Comparison of ENCODE assay signal across 12 mouse cellular contexts in the genomic region with DNA sequence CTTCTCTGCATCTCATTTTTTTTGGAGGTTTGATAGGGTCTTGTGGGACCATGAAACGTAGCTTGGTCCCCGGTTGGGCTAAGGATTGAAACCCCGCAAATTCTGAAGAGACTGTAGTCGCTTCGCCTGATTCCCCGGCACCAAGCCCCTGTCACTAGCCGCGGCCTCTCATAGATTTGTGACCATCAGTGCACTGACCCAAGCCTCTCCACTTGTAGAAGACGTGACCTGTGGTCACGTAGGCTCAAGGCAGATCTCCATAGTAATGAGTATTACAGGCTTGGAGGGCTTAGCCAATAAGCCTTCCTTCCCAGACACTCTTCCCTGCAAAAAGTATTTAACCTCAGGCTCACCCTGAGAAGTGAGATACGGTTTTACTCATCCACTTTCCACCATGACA.
DNase-seq lines count a peak whose midpoint lies in the region; ATAC-seq lines count a peak whose summit lies in the region.
"Had no signal": no experiment of that assay in that cellular context is flagged by ENCODE, and none has a peak within 500 bp of the region (broad histone marks: within the 10 kb centered on the region; RNA-seq: fewer than 3 reads in every experiment).

No protein-coding gene starts in this region.

- H3K27ac ChIP-seq in neural tube, embryonic 12.5 days = no peak overlapping the region
- peak overlapping the region; percentile 76 for H3K27ac ChIP-seq in hindbrain, embryonic 12.5 days
- peak overlapping the region; percentile 63 for H3K27ac ChIP-seq in midbrain, embryonic 12.5 days (replicated peaks)
- H3K27ac ChIP-seq in neural tube, embryonic 15.5 days (replicated peaks) = peak overlapping the region; percentile 34; the same call in 1 of the 2 replicates

- no peak overlapping the region for H3K4me3 ChIP-seq in neural tube, embryonic 12.5 days
- no peak overlapping the region for H3K4me3 ChIP-seq in hindbrain, embryonic 12.5 days
- no peak overlapping the region for H3K4me3 ChIP-seq in midbrain, embryonic 12.5 days
- H3K4me3 ChIP-seq in neural tube, embryonic 15.5 days (replicated peaks) = no peak overlapping the region

- no peak overlapping the region for H3K4me2 ChIP-seq in neural tube, embryonic 12.5 days (replicated peaks)
- 0 out of 2 replicates have a peak overlapping the region, but pooled peaks have one; percentile 6 for H3K4me2 ChIP-seq in hindbrain, embryonic 12.5 days (replicated peaks)
- no peak overlapping the region for H3K4me2 ChIP-seq in midbrain, embryonic 12.5 days (replicated peaks)
- H3K4me2 ChIP-seq in neural tube, embryonic 15.5 days = no peak overlapping the region

- H3K9ac ChIP-seq in neural tube, embryonic 12.5 days = no peak overlapping the region
- no peak overlapping the region for H3K9ac ChIP-seq in hindbrain, embryonic 12.5 days
- H3K9ac ChIP-seq in midbrain, embryonic 12.5 days (replicated peaks) = no peak overlapping the region
- H3K9ac ChIP-seq in neural tube, embryonic 15.5 days (replicated peaks) = no peak overlapping the region

- 81% methylated on average over 11 of the region's 11 CpGs for WGBS in neural tube, embryonic 12.5 days
- WGBS in hindbrain, embryonic 12.5 days = 75% methylated on average over 11 of the region's 11 CpGs
- 59% methylated on average over 11 of the region's 11 CpGs for WGBS in midbrain, embryonic 12.5 days
- 63% methylated on average over 11 of the region's 11 CpGs for WGBS in neural tube, embryonic 15.5 days

- peaks cover 6% of the 10 kb centered on the region; the same call in 1 of the 2 replicates for H3K4me1 ChIP-seq in neural tube, embryonic 12.5 days
- peaks cover 8% of the 10 kb centered on the region for H3K4me1 ChIP-seq in hindbrain, embryonic 12.5 days
- peaks cover 15% of the 10 kb centered on the region for H3K4me1 ChIP-seq in midbrain, embryonic 12.5 days
- H3K4me1 ChIP-seq in neural tube, embryonic 15.5 days = peaks cover 8% of the 10 kb centered on the region

- no peaks in the 10 kb centered on the region for H3K27me3 ChIP-seq in neural tube, embryonic 12.5 days (replicated peaks)
- H3K27me3 ChIP-seq in hindbrain, embryonic 12.5 days = no peaks in the 10 kb centered on the region
- no peaks in the 10 kb centered on the region; the same call in 1 of the 2 replicates for H3K27me3 ChIP-seq in midbrain, embryonic 12.5 days
- no peaks in the 10 kb centered on the region for H3K27me3 ChIP-seq in neural tube, embryonic 15.5 days (replicated peaks)
- H3K27me3 ChIP-seq: Patski had no signal

- H3K9me3 ChIP-seq in neural tube, embryonic 12.5 days = no peaks in the 10 kb centered on the region
- H3K9me3 ChIP-seq in hindbrain, embryonic 12.5 days (replicated peaks) = no peaks in the 10 kb centered on the region
- no peaks in the 10 kb centered on the region for H3K9me3 ChIP-seq in midbrain, embryonic 12.5 days
- H3K9me3 ChIP-seq in neural tube, embryonic 15.5 days (replicated peaks) = no peaks in the 10 kb centered on the region

- ATAC-seq in neural tube, embryonic 12.5 days (ENCODE audit: low FRiP score, low read depth) = 0 out of 2 replicates have a peak, but pooled peaks have one; percentile 51
- peak; percentile 30; the same call in 1 of the 2 replicates for ATAC-seq in hindbrain, embryonic 12.5 days (ENCODE audit: low FRiP score)
- ATAC-seq in midbrain, embryonic 12.5 days (ENCODE audit: low FRiP score, low read depth) = peak; percentile 23; the same call in 1 of the 2 replicates
- no peak for ATAC-seq in neural tube, embryonic 15.5 days (ENCODE audit: low FRiP score)
- ATAC-seq: activated CD4-positive, CD25-positive, alpha-beta regulatory T cell, adult 4 months; Patski had no signal

- DNase-seq in neural tube, embryonic 10.5 days (ENCODE audit: extremely low spot score, low spot score) = no peak
- no peak for DNase-seq in left cerebral cortex, adult 18-20 months (ENCODE audit: low spot score in 2 of 2)
- DNase-seq in adrenal gland, postnatal 25 days = no peak
- DNase-seq: adrenal gland, postnatal 36 days; lung, adult 18-20 months; thymus, adult 18-20 months had no signal

- no peaks in the 10 kb centered on the region for H3K36me3 ChIP-seq in neural tube, embryonic 12.5 days
- no peaks in the 10 kb centered on the region for H3K36me3 ChIP-seq in hindbrain, embryonic 12.5 days
- no peaks in the 10 kb centered on the region for H3K36me3 ChIP-seq in midbrain, embryonic 12.5 days
- no peaks in the 10 kb centered on the region for H3K36me3 ChIP-seq in neural tube, embryonic 15.5 days
